Mouse (Mus musculus): Measurements from ENCODE around the gene Zc3hav1. TPM values are rescaled to one million over a fixed set of nuclear protein-coding genes. Genes with fewer than 3 reads are reported as not detected.

The Zc3hav1 gene
- polyA plus RNA-seq, 1 experiment, result 3.9 TPM

GRCm38 (mm10) chr6:38298246-38298635 lies 56.2 kb downstream of the Zc3hav1 start:
- DNase-seq (ENCODE audit: extremely low spot score in 1 of 2, low spot score in 1 of 2), result peak in 1 of 2 experiments; percentile 6

- DNase-seq (ENCODE audit: extremely low spot score in 1 of 2, low spot score in 1 of 2), result no peak
Observed at GRCm38 (mm10) chr6:38297580-38298245, 56.7 kb downstream of the Zc3hav1 start.

- DNase-seq (ENCODE audit: extremely low spot score in 1 of 2, low spot score in 1 of 2), result no peak
Observed at GRCm38 (mm10) chr6:38293708-38294107, 60.7 kb downstream of the Zc3hav1 start.

GRCm38 (mm10) chr6:38292871-38293646 lies 61.3 kb downstream of the Zc3hav1 start:
- no peak for DNase-seq (ENCODE audit: extremely low spot score in 1 of 2, low spot score in 1 of 2)

- DNase-seq (ENCODE audit: extremely low spot score in 1 of 2, low spot score in 1 of 2), result no peak
Observed at GRCm38 (mm10) chr6:38284422-38284821, 70.0 kb downstream of the Zc3hav1 start.

GRCm38 (mm10) chr6:38264466-38264865 lies 89.9 kb downstream of the Zc3hav1 start:
- no peak for DNase-seq (ENCODE audit: extremely low spot score in 1 of 2, low spot score in 1 of 2)

- peak; percentile 80 to 86 for DNase-seq (ENCODE audit: extremely low spot score in 1 of 2, low spot score in 1 of 2)
Observed at GRCm38 (mm10) chr6:38263393-38264159, 90.8 kb downstream of the Zc3hav1 start.

- no peak for DNase-seq (ENCODE audit: extremely low spot score in 1 of 2, low spot score in 1 of 2)
Observed at GRCm38 (mm10) chr6:38261877-38262276, 92.5 kb downstream of the Zc3hav1 start.

- no peak for DNase-seq (ENCODE audit: extremely low spot score in 1 of 2, low spot score in 1 of 2)
Observed at GRCm38 (mm10) chr6:38257506-38257905, 96.9 kb downstream of the Zc3hav1 start.

GRCm38 (mm10) chr6:38256793-38257192 lies 97.6 kb downstream of the Zc3hav1 start:
- no peak for DNase-seq (ENCODE audit: extremely low spot score in 1 of 2, low spot score in 1 of 2)

- no peak for DNase-seq (ENCODE audit: extremely low spot score in 1 of 2, low spot score in 1 of 2)
Observed at GRCm38 (mm10) chr6:38255794-38256193, 98.6 kb downstream of the Zc3hav1 start.

Other genes with a start within 250 kb of the Zc3hav1 start
- not detected in 2 replicates for gene Tmem213, start 245.3 kb downstream of the Zc3hav1 start, polyA plus RNA-seq (2012; rRNA removed)
- gene Atp6v0a4, start 230.0 kb downstream of the Zc3hav1 start, polyA plus RNA-seq (2012; rRNA removed), result 0.18 and 0.23 TPM in 2 replicates
- 17.9 and 19.2 TPM in 2 replicates for gene D630045J12Rik, start 100.6 kb downstream of the Zc3hav1 start, polyA plus RNA-seq (2012; rRNA removed)
- gene Zc3hav1l, start 55.3 kb downstream of the Zc3hav1 start, polyA plus RNA-seq (2012; rRNA removed), result 4.0 and 4.2 TPM in 2 replicates
- 6.2 and 6.4 TPM in 2 replicates for gene Ttc26, start 26.9 kb upstream of the Zc3hav1 start, polyA plus RNA-seq (2012; rRNA removed)
- 25.3 and 26.8 TPM in 2 replicates for gene Ubn2, start 79.3 kb upstream of the Zc3hav1 start, polyA plus RNA-seq (2012; rRNA removed)
- 122 and 132 TPM in 2 replicates for gene Fmc1, start 178.9 kb upstream of the Zc3hav1 start, polyA plus RNA-seq (2012; rRNA removed)
- 210 and 233 TPM in 2 replicates for gene Luc7l2, start 196.7 kb upstream of the Zc3hav1 start, polyA plus RNA-seq (2012; rRNA removed)

Measured in frontal cortex, adult 2 months (tissue).